Mouse (Mus musculus) limb, embryonic 12.5 days (tissue): ENCODE data around the gene Pla2r1. TPM values are rescaled to one million over a fixed set of nuclear protein-coding genes. Genes with fewer than 3 reads are reported as not detected.

Source experiments
- ATAC-seq: fragments of 200-750 bp; cut with Nextera tagmentation; 2 replicates; pipeline ENCODE4 v1.8.0; 2017; ENCODE audit warnings: low read depth, moderate TSS enrichment; ENCODE audit not compliant: insufficient number of reproducible peaks, insufficient read depth, low FRiP score, low TSS enrichment
- H3K27ac ChIP-seq: fragments of 300-500 bp; sonication (generic); 2 replicates; pipeline ENCODE4 v1.5.1; 2016; ENCODE audit warnings: mild to moderate bottlenecking, moderate library complexity
- H3K27me3 ChIP-seq: fragments of 300-500 bp; sonication (generic); 2 replicates; pipeline ENCODE4 v1.6.1; 2016; ENCODE audit warnings: mild to moderate bottlenecking, moderate library complexity
- H3K36me3 ChIP-seq: fragments of 300-500 bp; sonication (generic); 2 replicates; pipeline ENCODE4 v1.6.1; 2016; ENCODE audit warnings: mild to moderate bottlenecking, moderate library complexity
- H3K4me1 ChIP-seq: fragments of 300-500 bp; sonication (generic); replicated peaks from 2 replicates; pipeline ENCODE4 v1.6.1; 2016
- H3K4me2 ChIP-seq: fragments of 300-500 bp; sonication (generic); 2 replicates; pipeline ENCODE4 v1.6.1; 2016; ENCODE audit warnings: mild to moderate bottlenecking, moderate library complexity
- H3K4me3 ChIP-seq: fragments of 300-500 bp; sonication (generic); replicated peaks from 2 replicates; pipeline ENCODE4 v1.5.1; 2016; ENCODE audit warnings: mild to moderate bottlenecking
- H3K9ac ChIP-seq: fragments of 300-500 bp; sonication (generic); replicated peaks from 2 replicates; pipeline ENCODE4 v1.6.1; 2016; ENCODE audit warnings: mild to moderate bottlenecking, moderate library complexity
- H3K9me3 ChIP-seq: fragments of 300-500 bp; sonication (generic); 2 replicates; pipeline ENCODE4 v1.6.1; 2016; ENCODE audit warnings: mild to moderate bottlenecking, moderate library complexity
- WGBS: fragments of 180-500 bp; shearing (Covaris S2); methylation state at CpG from one replicate; pipeline ENCODE4 v1.1.7; 2016; 5-methylcytosine and 5-hydroxymethylcytosine counted together
- polyA plus RNA-seq: library from polyadenylated mRNA; unstranded; fragments of >200 nt; fragmentation: Nextera tagmentation; extraction: Ambion mirVana; gene quantifications from 2 replicates; pipeline ENCODE4 v1.2.1, GENCODE M21; 2016

Pla2r1 gene
- polyA plus RNA-seq, 1 experiment from 2014 or later, result 1.9 TPM

DNA sequence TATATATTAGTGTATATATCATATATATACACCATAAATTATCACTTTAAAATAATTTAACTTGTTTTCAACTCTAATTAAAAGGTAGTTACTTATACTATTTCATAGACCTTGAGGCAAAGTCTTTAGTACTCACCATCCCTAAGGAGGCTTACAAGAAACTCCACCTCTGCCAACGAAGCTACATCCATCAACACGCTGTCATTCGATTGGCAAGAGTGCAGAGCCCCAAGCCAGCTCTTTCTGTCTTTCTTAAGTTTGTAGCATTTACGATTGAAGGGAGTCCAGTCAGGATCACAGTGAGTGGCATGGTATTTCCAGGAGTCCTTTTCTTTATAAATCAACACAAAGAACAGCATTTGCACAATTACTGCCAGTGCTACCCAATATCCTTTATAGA, 49.1 kb downstream of the Pla2r1 start:
- no peak for ATAC-seq

DNA sequence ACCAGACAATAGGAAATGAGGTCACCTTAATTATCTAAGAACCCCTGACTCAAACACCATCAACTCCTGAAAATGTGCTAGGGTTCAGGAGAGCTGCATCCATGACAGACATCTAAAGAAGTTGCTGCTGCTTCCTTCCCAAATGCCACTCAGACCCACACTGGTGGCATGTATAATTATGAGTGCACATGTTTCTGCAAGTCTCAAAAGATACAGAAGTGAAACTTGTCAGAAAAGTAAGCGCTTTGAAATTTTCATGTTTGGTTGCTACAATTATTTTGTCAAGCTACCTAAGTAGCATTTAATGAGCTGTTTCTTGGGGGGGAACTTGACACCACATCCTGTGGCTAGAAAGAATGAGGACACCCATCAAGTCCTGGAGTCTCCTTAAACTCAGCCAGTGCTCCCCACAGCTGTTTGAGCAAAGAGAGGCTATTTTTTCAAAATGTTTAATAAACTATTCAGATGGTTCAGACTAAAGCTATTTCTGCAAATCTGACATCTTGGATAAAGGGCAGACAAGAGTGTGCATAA, 52.5 kb downstream of the Pla2r1 start:
- 75% methylated on average over 1 of the region's 1 CpGs for WGBS
- Histone ChIP-seq H3K4me2 (no peak overlapping the region), H3K4me3 (no peak overlapping the region), H3K9ac (no peak overlapping the region), H3K9me3 (no peaks in the 10 kb centered on the region), H3K36me3 (no peaks in the 10 kb centered on the region), H3K27me3 (no peaks in the 10 kb centered on the region), H3K27ac (no peak overlapping the region), H3K4me1 (peaks cover 5% of the 10 kb centered on the region; the same call in 1 of the 2 replicates)
- ATAC-seq, result no peak

More for the DNA sequence above, 49.1 kb downstream of the Pla2r1 start:
- 64% methylated on average over 4 of the region's 4 CpGs for WGBS
- H3K36me3 ChIP-seq, result no peaks in the 10 kb centered on the region
- H3K4me3 ChIP-seq, result no peak overlapping the region
- H3K9ac ChIP-seq, result no peak overlapping the region
- peaks cover 5% of the 10 kb centered on the region; the same call in 1 of the 2 replicates for H3K4me1 ChIP-seq
- no peaks in the 10 kb centered on the region for H3K9me3 ChIP-seq
- H3K27me3 ChIP-seq, result no peaks in the 10 kb centered on the region
- H3K4me2 ChIP-seq, result no peak overlapping the region
- H3K27ac ChIP-seq, result no peak overlapping the region

DNA sequence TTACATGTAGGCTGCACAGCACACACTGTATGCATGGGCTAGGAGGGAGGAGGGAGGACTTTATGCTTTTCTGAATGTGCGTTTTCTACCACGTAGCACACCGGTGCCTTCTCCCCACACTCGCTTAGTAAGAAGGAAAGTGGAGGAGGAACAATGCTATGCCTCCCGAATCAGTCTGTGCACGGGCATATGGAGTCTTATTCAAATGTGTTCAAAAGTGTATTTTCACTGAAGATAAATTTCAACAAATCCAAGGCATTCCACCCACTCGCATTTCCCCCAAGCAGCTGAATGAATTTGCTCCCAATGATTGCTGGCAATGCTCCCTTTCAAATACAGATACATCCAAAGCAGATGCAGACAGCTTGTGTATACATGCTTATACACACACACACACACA, 73.2 kb downstream of the Pla2r1 start:
- H3K4me3 ChIP-seq, result no peak overlapping the region
- H3K27me3 ChIP-seq, result no peaks in the 10 kb centered on the region
- H3K9ac ChIP-seq, result no peak overlapping the region
- no peaks in the 10 kb centered on the region for H3K4me1 ChIP-seq
- H3K9me3 ChIP-seq, result no peaks in the 10 kb centered on the region
- no peak for ATAC-seq
- H3K36me3 ChIP-seq, result no peaks in the 10 kb centered on the region
- WGBS, result 91% methylated on average over 7 of the region's 7 CpGs
- H3K27ac ChIP-seq, result no peak overlapping the region
- no peak overlapping the region for H3K4me2 ChIP-seq

- H3K27ac ChIP-seq, result no peak overlapping the region
- H3K4me3 ChIP-seq, result no peak overlapping the region
- H3K27me3 ChIP-seq, result no peaks in the 10 kb centered on the region; the same call in 1 of the 2 replicates
- no peaks in the 10 kb centered on the region for H3K4me1 ChIP-seq
- H3K9ac ChIP-seq, result no peak overlapping the region
- 89% methylated on average over 2 of the region's 2 CpGs for WGBS
- no peaks in the 10 kb centered on the region for H3K9me3 ChIP-seq
- no peak overlapping the region for H3K4me2 ChIP-seq
- no peak for ATAC-seq
- no peaks in the 10 kb centered on the region for H3K36me3 ChIP-seq
Measured at GRCm38 (mm10) chr2:60478778-60479177, 74.3 kb downstream of the Pla2r1 start.

DNA sequence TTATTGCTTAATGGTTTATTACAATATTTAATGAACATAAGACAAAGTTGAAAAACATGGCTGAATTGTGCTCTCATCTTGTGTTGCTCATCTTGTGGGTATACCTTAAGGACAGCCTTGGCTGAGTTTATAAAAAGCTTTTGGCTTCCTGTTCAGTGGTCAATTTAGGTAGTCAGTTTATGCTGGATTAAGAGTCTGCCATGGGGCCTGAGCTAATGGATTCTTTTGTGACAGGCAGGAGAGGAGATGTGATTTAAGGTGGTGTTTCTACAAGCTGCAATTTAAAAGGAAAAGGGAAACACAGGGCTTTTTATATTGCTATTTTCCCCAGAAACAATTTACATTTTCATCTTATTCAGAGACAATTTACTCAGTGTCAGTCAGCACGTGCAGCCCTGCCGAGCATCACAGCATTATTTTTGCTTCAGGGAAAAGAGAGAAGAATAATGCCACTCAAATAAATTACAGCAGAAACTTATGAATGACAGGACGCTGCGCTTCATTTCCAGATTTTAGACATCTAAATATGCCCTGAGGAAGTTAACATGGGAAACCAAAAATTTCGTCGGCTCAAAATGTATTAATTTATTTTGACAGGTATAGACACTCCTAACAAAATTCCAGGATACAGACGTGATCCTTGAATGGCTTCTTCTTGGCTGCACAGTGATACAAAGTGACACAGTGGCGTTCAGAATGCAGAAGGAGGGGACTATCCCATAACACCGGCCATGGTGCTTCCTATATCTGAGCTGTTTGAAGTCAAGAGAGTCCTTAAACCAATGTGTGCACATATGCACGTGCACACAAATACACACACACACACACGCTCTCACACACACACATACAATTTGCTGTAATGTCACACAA, 84.0 kb downstream of the Pla2r1 start:
- no peak for ATAC-seq
- 80% methylated on average over 11 of the region's 11 CpGs for WGBS

GRCm38 (mm10) chr2:60452376-60452775, 100.7 kb downstream of the Pla2r1 start:
- H3K4me2 ChIP-seq, result no peak overlapping the region
- ATAC-seq, result no peak
- no peaks in the 10 kb centered on the region for H3K4me1 ChIP-seq
- no peaks in the 10 kb centered on the region for H3K27me3 ChIP-seq
- H3K36me3 ChIP-seq, result no peaks in the 10 kb centered on the region
- no peak overlapping the region for H3K4me3 ChIP-seq
- no peak overlapping the region for H3K9ac ChIP-seq
- H3K27ac ChIP-seq, result no peak overlapping the region
- no peaks in the 10 kb centered on the region for H3K9me3 ChIP-seq
- WGBS, result 91% methylated on average over 7 of the region's 7 CpGs

More for the DNA sequence above, 84.0 kb downstream of the Pla2r1 start:
- no peak overlapping the region for H3K27ac ChIP-seq
- no peak overlapping the region for H3K4me2 ChIP-seq
- no peaks in the 10 kb centered on the region for H3K27me3 ChIP-seq
- H3K9me3 ChIP-seq, result no peaks in the 10 kb centered on the region
- no peak overlapping the region for H3K4me3 ChIP-seq
- no peak overlapping the region for H3K9ac ChIP-seq
- no peaks in the 10 kb centered on the region for H3K36me3 ChIP-seq
- no peaks in the 10 kb centered on the region for H3K4me1 ChIP-seq

DNA sequence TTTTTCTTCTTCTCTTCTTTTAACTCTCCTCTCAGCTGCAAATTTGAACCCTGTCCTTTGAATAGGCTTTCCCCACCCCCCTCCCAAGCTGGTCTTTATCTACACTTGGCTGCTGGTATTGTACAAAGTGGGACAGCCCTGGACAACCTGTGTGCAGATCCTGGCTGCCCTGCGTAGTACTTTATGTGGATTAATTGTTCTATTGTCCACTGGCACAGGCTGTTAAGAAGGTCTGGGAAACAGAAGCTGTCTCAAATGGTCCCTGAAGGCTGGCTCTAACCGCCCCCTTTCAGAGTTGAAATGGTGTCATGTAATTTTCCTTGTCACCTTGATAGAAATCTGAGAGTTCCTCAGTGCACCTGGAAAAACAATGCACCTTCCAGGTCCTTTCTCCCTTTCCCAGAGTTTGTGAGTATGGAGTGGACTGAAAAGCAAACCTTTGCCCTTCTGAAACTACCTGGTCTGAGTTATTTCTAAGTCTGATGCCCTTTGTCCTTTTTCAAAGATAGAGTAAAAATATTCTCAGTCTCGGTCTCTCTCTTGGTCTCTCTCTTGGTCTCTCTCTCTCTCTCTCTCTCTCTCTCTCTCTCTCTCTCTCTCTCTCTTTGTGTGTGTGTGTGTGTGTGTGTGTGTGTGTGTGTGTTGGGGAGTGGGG, 101.9 kb downstream of the Pla2r1 start:
- no peaks in the 10 kb centered on the region for H3K36me3 ChIP-seq
- H3K9ac ChIP-seq, result no peak overlapping the region
- no peak overlapping the region for H3K4me3 ChIP-seq
- ATAC-seq, result no peak
- no peak overlapping the region for H3K4me2 ChIP-seq
- no peaks in the 10 kb centered on the region for H3K27me3 ChIP-seq
- WGBS, result 64% methylated on average over 3 of the region's 3 CpGs
- H3K27ac ChIP-seq, result no peak overlapping the region
- H3K9me3 ChIP-seq, result no peaks in the 10 kb centered on the region
- no peaks in the 10 kb centered on the region for H3K4me1 ChIP-seq

DNA sequence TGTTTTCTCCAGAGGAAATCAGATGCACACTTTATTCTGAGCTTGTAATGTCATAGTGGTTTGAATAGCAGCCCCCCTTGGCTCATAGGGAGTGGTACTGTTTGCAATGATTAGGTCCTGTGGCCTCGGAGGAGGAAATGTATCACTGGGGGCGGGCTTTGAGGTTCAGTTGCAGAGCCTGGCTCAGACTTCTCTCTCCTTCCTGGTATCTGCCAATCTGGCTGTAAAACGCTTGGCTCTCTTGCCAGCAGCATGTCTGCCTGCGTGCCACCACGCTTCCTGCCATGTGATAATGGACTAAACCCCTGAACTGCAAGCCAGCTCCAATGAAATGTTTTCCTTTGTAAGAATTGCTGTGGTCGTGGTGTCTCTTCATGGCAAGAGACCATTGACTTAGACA, 103.4 kb downstream of the Pla2r1 start:
- H3K9ac ChIP-seq, result no peak overlapping the region
- 81% methylated on average over 6 of the region's 6 CpGs for WGBS
- ATAC-seq, result no peak
- H3K4me3 ChIP-seq, result no peak overlapping the region
- peaks cover 2% of the 10 kb centered on the region for H3K4me1 ChIP-seq
- H3K36me3 ChIP-seq, result no peaks in the 10 kb centered on the region
- H3K9me3 ChIP-seq, result no peaks in the 10 kb centered on the region
- H3K27ac ChIP-seq, result no peak overlapping the region
- H3K4me2 ChIP-seq, result no peak overlapping the region
- H3K27me3 ChIP-seq, result no peaks in the 10 kb centered on the region

GRCm38 (mm10) chr2:60444711-60445509, 108.2 kb downstream of the Pla2r1 start:
- no peak overlapping the region for H3K27ac ChIP-seq
- peaks cover 11% of the 10 kb centered on the region for H3K4me1 ChIP-seq
- no peak overlapping the region for H3K9ac ChIP-seq
- 34% methylated on average over 9 of the region's 9 CpGs for WGBS
- no peaks in the 10 kb centered on the region for H3K36me3 ChIP-seq
- no peaks in the 10 kb centered on the region for H3K9me3 ChIP-seq
- ATAC-seq, result no peak
- H3K4me2 ChIP-seq, result no peak overlapping the region
- H3K4me3 ChIP-seq, result no peak overlapping the region
- no peaks in the 10 kb centered on the region for H3K27me3 ChIP-seq

DNA sequence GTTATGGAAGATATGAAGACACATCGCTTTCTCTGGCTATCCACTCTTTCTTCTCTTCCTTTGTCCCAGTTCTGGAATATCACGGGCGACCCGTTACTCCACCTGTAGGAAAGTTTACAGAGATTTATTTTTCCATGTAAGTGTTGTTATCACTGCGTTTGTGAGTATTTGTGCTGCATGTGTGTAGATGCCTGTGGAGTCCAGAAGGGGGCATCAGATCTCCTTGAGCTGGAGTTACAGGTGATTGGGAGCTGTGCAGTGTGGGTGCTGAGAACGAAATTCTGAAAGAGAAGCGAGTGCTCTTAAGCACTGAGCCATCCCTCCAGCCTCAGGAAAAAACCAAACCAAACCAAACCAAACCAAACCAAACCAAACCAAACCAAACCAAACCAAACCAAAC, 109.8 kb downstream of the Pla2r1 start:
- no peaks in the 10 kb centered on the region for H3K36me3 ChIP-seq
- WGBS, result 92% methylated on average over 7 of the region's 7 CpGs
- no peak overlapping the region for H3K27ac ChIP-seq
- H3K4me3 ChIP-seq, result no peak overlapping the region
- H3K27me3 ChIP-seq, result no peaks in the 10 kb centered on the region
- no peaks in the 10 kb centered on the region for H3K9me3 ChIP-seq
- ATAC-seq, result no peak
- no peak overlapping the region for H3K9ac ChIP-seq
- peaks cover 11% of the 10 kb centered on the region for H3K4me1 ChIP-seq
- no peak overlapping the region for H3K4me2 ChIP-seq

- Histone ChIP-seq H3K4me1 (peaks cover 11% of the 10 kb centered on the region), H3K27me3 (no peaks in the 10 kb centered on the region), H3K27ac (no peak overlapping the region), H3K9me3 (no peaks in the 10 kb centered on the region), H3K4me2 (no peak overlapping the region), H3K9ac (no peak overlapping the region), H3K4me3 (no peak overlapping the region), H3K36me3 (no peaks in the 10 kb centered on the region)
- 21% methylated on average over 3 of the region's 3 CpGs for WGBS
- no peak for ATAC-seq
Measured at GRCm38 (mm10) chr2:60441875-60442274, 111.2 kb downstream of the Pla2r1 start.
